Mouse (Mus musculus) CH12.LX (cell line): ENCODE measurements at regions not wholly inside any gene's neighbourhood (a gene's known extent, or its start where the extent isn't known, plus 50 kb on each side); places are given as distances from the start of the nearest gene placed in this dataset.
A peak's percentile ranks its signal among the peaks of the same experiment; 100 is the strongest.

Experiments
- DNase-seq: peaks from one replicate; pipeline ENCODE4 v3.0.0-alpha.2; 2013; ENCODE audit errors: extremely low read depth
- H3K27ac ChIP-seq: 2 replicates; pipeline ENCODE4 v1.5.1; 2012; ENCODE audit warnings: low read depth, mild to moderate bottlenecking, control low read depth, moderate library complexity; ENCODE audit not compliant: insufficient read depth
- H3K27me3 ChIP-seq: replicated peaks from 2 replicates; pipeline ENCODE3; 2012; ENCODE audit warnings: inconsistent platforms
- H3K36me3 ChIP-seq, 2 experiments: replicated peaks in 1 of 2; 2 replicates each; pipeline versions ENCODE3 to v1.6.1; 2012; ENCODE audit warnings: inconsistent platforms in 1 of 2, low read length in 1 of 2, mild to moderate bottlenecking in 1 of 2, mixed read lengths in 1 of 2, moderate library complexity in 1 of 2; ENCODE audit not compliant: control insufficient read depth in 1 of 2, insufficient read depth in 1 of 2
- H3K4me1 ChIP-seq, 2 experiments: 2 replicates each; pipeline ENCODE4 v1.6.1; 2012; ENCODE audit warnings: inconsistent platforms in 1 of 2, moderate library complexity in 1 of 2; ENCODE audit not compliant: insufficient read depth in 2 of 2, control insufficient read depth in 1 of 2
- H3K4me2 ChIP-seq: 2 replicates; pipeline ENCODE4 v1.6.1; 2012; ENCODE audit warnings: low read depth, mild to moderate bottlenecking, control low read depth; ENCODE audit not compliant: poor library complexity, insufficient read depth, severe bottlenecking
- H3K4me3 ChIP-seq, 3 experiments: fragments of 150-350 bp in 1 of 3; sonication (generic) in 1 of 3; replicated peaks in 1 of 3; 2 replicates each; pipeline versions ENCODE3 to v1.5.1; 2011 to 2012; ENCODE audit warnings: low read depth in 2 of 3, low read length in 2 of 3, mild to moderate bottlenecking in 2 of 3, moderate library complexity in 2 of 3, control low read depth in 1 of 3, improper control_type of control experiment in 1 of 3, inconsistent platforms in 1 of 3, mixed read lengths in 1 of 3; ENCODE audit not compliant: poor library complexity in 1 of 3
- H3K79me2 ChIP-seq: replicated peaks from 2 replicates; pipeline ENCODE4 v1.6.1; 2012; ENCODE audit warnings: mild to moderate bottlenecking, moderate library complexity; ENCODE audit not compliant: control insufficient read depth, poor library complexity, insufficient read depth, severe bottlenecking; ENCODE audit errors: extremely low read depth
- H3K9ac ChIP-seq: 2 replicates; pipeline ENCODE4 v1.6.1; 2012; ENCODE audit warnings: low read depth, mild to moderate bottlenecking, control low read depth, moderate library complexity; ENCODE audit not compliant: insufficient read depth
- H3K9me3 ChIP-seq: replicated peaks from 2 replicates; pipeline ENCODE3; 2012; ENCODE audit warnings: low read length, inconsistent platforms, mixed read lengths
- BHLHE40 ChIP-seq: IDR thresholded peaks from 2 replicates; pipeline ENCODE4 v1.6.1; 2011; ENCODE audit warnings: mild to moderate bottlenecking, low read depth, low read length, improper control_type of control experiment
- CHD1 ChIP-seq: IDR thresholded peaks from 2 replicates; pipeline ENCODE4 v1.6.1; 2012; ENCODE audit warnings: low read depth, low read length, improper control_type of control experiment, inconsistent platforms
- CHD2 ChIP-seq: IDR thresholded peaks from 2 replicates; pipeline ENCODE4 v1.6.1; 2011; ENCODE audit warnings: low read length, improper control_type of control experiment
- CTCF ChIP-seq, 2 experiments: IDR thresholded peaks in 1 of 2; conservative IDR thresholded peaks in 1 of 2; 2 replicates each; pipeline ENCODE4 v1.5.1; 2011 to 2012; ENCODE audit warnings: low read depth in 2 of 2, low read length in 2 of 2, improper control_type of control experiment in 1 of 2, inconsistent platforms in 1 of 2, mild to moderate bottlenecking in 1 of 2, moderate library complexity in 1 of 2
- ELF1 ChIP-seq: IDR thresholded peaks from 2 replicates; pipeline ENCODE4 v1.6.1; 2014; ENCODE audit warnings: low read depth, mild to moderate bottlenecking, inconsistent platforms, low read length, improper control_type of control experiment
- EP300 ChIP-seq: IDR thresholded peaks from 2 replicates; pipeline ENCODE4 v1.6.1; 2011; ENCODE audit warnings: low read length, improper control_type of control experiment
- ETS1 ChIP-seq: conservative IDR thresholded peaks from 2 replicates; pipeline ENCODE4 v1.6.1; 2012; ENCODE audit warnings: low read depth, mild to moderate bottlenecking, inconsistent platforms, low read length, improper control_type of control experiment, moderate library complexity
- GABPA ChIP-seq: IDR thresholded peaks from 2 replicates; pipeline ENCODE4 v1.6.1; 2012; ENCODE audit warnings: low read depth, low read length, improper control_type of control experiment, inconsistent platforms; ENCODE audit not compliant: insufficient replicate concordance
- HCFC1 ChIP-seq: IDR thresholded peaks from 2 replicates; pipeline ENCODE4 v1.6.1; 2012; ENCODE audit warnings: low read depth, mild to moderate bottlenecking, inconsistent platforms, low read length, improper control_type of control experiment
- IRF4 ChIP-seq: IDR thresholded peaks from 2 replicates; pipeline ENCODE4 v1.6.1; 2014; ENCODE audit warnings: low read depth, mild to moderate bottlenecking, inconsistent platforms, low read length, improper control_type of control experiment
- JUN ChIP-seq: IDR thresholded peaks from 2 replicates; pipeline ENCODE4 v1.6.1; 2011; ENCODE audit warnings: low read depth, mild to moderate bottlenecking, low read length, improper control_type of control experiment, moderate library complexity; ENCODE audit not compliant: insufficient read depth
- JUND ChIP-seq: conservative IDR thresholded peaks from 2 replicates; pipeline ENCODE4 v1.6.1; 2011; ENCODE audit warnings: low read depth, low read length, improper control_type of control experiment
- MAFK ChIP-seq: IDR thresholded peaks from 2 replicates; pipeline ENCODE4 v1.6.1; 2011; ENCODE audit warnings: low read length, improper control_type of control experiment; ENCODE audit not compliant: insufficient replicate concordance
- MAZ ChIP-seq: IDR thresholded peaks from 2 replicates; pipeline ENCODE4 v1.6.1; 2012; ENCODE audit warnings: low read depth, mild to moderate bottlenecking, inconsistent platforms, low read length, improper control_type of control experiment, moderate library complexity
- MEF2A ChIP-seq: IDR thresholded peaks from 2 replicates; pipeline ENCODE4 v1.6.1; 2014; ENCODE audit warnings: low read depth, mild to moderate bottlenecking, inconsistent platforms, low read length, improper control_type of control experiment, borderline replicate concordance
- MYC ChIP-seq: IDR thresholded peaks from 2 replicates; pipeline ENCODE4 v1.6.1; 2011; ENCODE audit warnings: low read depth, mild to moderate bottlenecking, improper control_type of control experiment, low read length
- NRF1 ChIP-seq: IDR thresholded peaks from 2 replicates; pipeline ENCODE4 v1.6.1; 2014; ENCODE audit warnings: low read depth, mild to moderate bottlenecking, inconsistent platforms, low read length, improper control_type of control experiment, moderate library complexity
- POLR2A ChIP-seq: IDR thresholded peaks from 2 replicates; pipeline ENCODE4 v1.6.1; 2011; ENCODE audit warnings: low read depth, mild to moderate bottlenecking, improper control_type of control experiment, low read length
- POLR2AphosphoS2 ChIP-seq: IDR thresholded peaks from 2 replicates; pipeline ENCODE4 v1.6.1; 2011; ENCODE audit warnings: low read depth, low read length, improper control_type of control experiment
- RCOR1 ChIP-seq: conservative IDR thresholded peaks from 2 replicates; pipeline ENCODE4 v1.6.1; 2012; ENCODE audit warnings: low read depth, mild to moderate bottlenecking, inconsistent platforms, low read length, improper control_type of control experiment
- SMC3 ChIP-seq: IDR thresholded peaks from 2 replicates; pipeline ENCODE4 v1.6.1; 2011; ENCODE audit warnings: low read depth, low read length, improper control_type of control experiment
- TBP ChIP-seq: conservative IDR thresholded peaks from 2 replicates; pipeline ENCODE4 v1.6.1; 2011; ENCODE audit warnings: low read depth, low read length, improper control_type of control experiment
- TCF12 ChIP-seq: IDR thresholded peaks from 2 replicates; pipeline ENCODE4 v1.6.1; 2014; ENCODE audit warnings: low read depth, mild to moderate bottlenecking, inconsistent platforms, low read length, improper control_type of control experiment
- USF1 ChIP-seq: IDR thresholded peaks from 2 replicates; pipeline ENCODE4 v1.6.1; 2014; ENCODE audit warnings: low read depth, mild to moderate bottlenecking, inconsistent platforms, low read length, improper control_type of control experiment
- ZC3H11A ChIP-seq: IDR thresholded peaks from 2 replicates; pipeline ENCODE4 v1.6.1; 2012; ENCODE audit warnings: low read depth, mild to moderate bottlenecking, inconsistent platforms, low read length, improper control_type of control experiment
- ZKSCAN1 ChIP-seq: IDR thresholded peaks from 2 replicates; pipeline ENCODE4 v1.6.1; 2012; ENCODE audit warnings: low read depth, inconsistent platforms, low read length, improper control_type of control experiment, borderline replicate concordance
- ZMIZ1 ChIP-seq: IDR thresholded peaks from 2 replicates; pipeline ENCODE4 v1.6.1; 2012; ENCODE audit warnings: low read depth, mild to moderate bottlenecking, inconsistent platforms, low read length, improper control_type of control experiment
- dilution Hi-C: fragments of 300-500 bp; cut with MboI; formaldehyde crosslinking; loops from 2 replicates; pipeline ENCODE4 v1.14.3; 2020; ENCODE audit warnings: low sequenced_read_pairs; ENCODE audit not compliant: extremely low pct_unique_long_range_greater_than_20kb, extremely low pct_ligation_motif_present
- in situ Hi-C: fragments of 300-500 bp; cut with MboI; formaldehyde crosslinking; loops from 3 replicates; pipeline ENCODE4 v1.14.3; 2019; ENCODE audit warnings: low sequenced_read_pairs, low pct_ligation_motif_present, low pct_unique_long_range_greater_than_20kb, mixed read lengths

- Histone ChIP-seq H3K4me3 (no peak overlapping the region), H3K4me1 (no peaks in the 10 kb centered on the region), H3K9me3 (no peaks in the 10 kb centered on the region), H3K27ac (no peak overlapping the region), H3K27me3 (no peaks in the 10 kb centered on the region), H3K4me2 (no peak overlapping the region), H3K79me2 (no peaks in the 10 kb centered on the region), H3K36me3 (no peaks in the 10 kb centered on the region), H3K9ac (no peak overlapping the region)
- in situ Hi-C loops (no loop called here), dilution Hi-C loops (no loop called here)
- TF ChIP-seq MYC (no peak), CTCF (conservative IDR thresholded peaks at IDR 0.05 in 1 of 2, IDR thresholded peaks at IDR 0.05 in 1 of 2; ENCODE audit: low read depth in 2 of 2, low read length in 2 of 2) (no peak), SMC3 (no peak), TBP (no peak)
- no peak for DNase-seq
Observed at GRCm38 (mm10) chr2:81848836-81849410, 204.1 kb upstream of the Zfp804a start.

DNA sequence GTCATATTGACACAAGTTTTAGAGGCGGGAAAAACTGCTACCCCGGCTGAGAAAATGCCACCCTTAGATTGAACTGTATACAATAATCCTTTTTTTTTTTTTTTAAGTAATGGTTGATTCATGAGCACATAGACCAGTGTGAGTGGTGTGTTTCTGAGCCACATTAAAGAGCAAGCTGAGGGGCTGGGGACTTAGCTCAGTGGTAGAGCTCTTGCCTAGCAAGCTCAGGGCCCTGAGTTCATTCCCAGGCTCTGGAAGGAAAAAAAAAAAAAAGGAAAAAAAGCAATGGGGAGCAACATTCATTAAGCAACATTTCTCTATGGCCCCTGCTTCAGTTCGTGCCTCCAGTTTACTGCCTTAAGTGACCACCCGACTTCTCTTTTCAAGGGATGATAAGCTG lies 203.1 kb upstream of the Zfp804a start:
- TF ChIP-seq NRF1 (no peak), MAFK (no peak), ZKSCAN1 (no peak), JUN (no peak), ZC3H11A (no peak), GABPA (no peak)
- in situ Hi-C loops (no loop called here), dilution Hi-C loops (no loop called here)
- Histone ChIP-seq H3K27ac (no peak overlapping the region), H3K4me3 (no peak overlapping the region), H3K9me3 (no peaks in the 10 kb centered on the region), H3K4me2 (no peak overlapping the region), H3K36me3 (no peaks in the 10 kb centered on the region), H3K27me3 (no peaks in the 10 kb centered on the region), H3K4me1 (no peaks in the 10 kb centered on the region), H3K79me2 (no peaks in the 10 kb centered on the region), H3K9ac (no peak overlapping the region)
- no peak for DNase-seq

GRCm38 (mm10) chr2:81885438-81885837 lies 167.6 kb upstream of the Zfp804a start:
- no peaks in the 10 kb centered on the region for H3K27me3 ChIP-seq
- DNase-seq = peak; percentile 82
- H3K4me2 ChIP-seq = no peak overlapping the region
- peaks cover 0 to 10% of the 10 kb centered on the region in 2 experiments; a peak in 2 of 4 replicates for H3K4me1 ChIP-seq
- H3K4me3 ChIP-seq = no peak overlapping the region
- no peaks in the 10 kb centered on the region for H3K36me3 ChIP-seq
- H3K9me3 ChIP-seq = no peaks in the 10 kb centered on the region
- H3K27ac ChIP-seq = no peak overlapping the region
- in situ Hi-C loops (no loop called here), dilution Hi-C loops (no loop called here)
- H3K9ac ChIP-seq = no peak overlapping the region
- H3K79me2 ChIP-seq = no peaks in the 10 kb centered on the region
- no peak; the same call in 1 of the 2 replicates for TF ChIP-seq CHD2
- no peak for TF ChIP-seq TBP
- TF ChIP-seq HCFC1 = no peak
- TF ChIP-seq ELF1 = no peak
- no peak for TF ChIP-seq CHD1
- TF ChIP-seq MEF2A = peak; percentile 95
- no peak for TF ChIP-seq MAZ
- no peak for TF ChIP-seq USF1
- TF ChIP-seq ZMIZ1 = no peak
- TF ChIP-seq POLR2A = no peak
- no peak for TF ChIP-seq POLR2AphosphoS2
- TF ChIP-seq TCF12 = peak; percentile 36; the same call in 1 of the 2 replicates
- peak; percentile 91 for TF ChIP-seq ETS1
- 0 out of 2 replicates have a peak, but pooled peaks have one; percentile 27 for TF ChIP-seq JUND
- TF ChIP-seq IRF4 = peak; percentile 34; the same call in 1 of the 2 replicates
- TF ChIP-seq EP300 = peak; percentile 87
- TF ChIP-seq MAFK = 0 out of 2 replicates have a peak, but pooled peaks have one; percentile 51
- no peak for TF ChIP-seq RCOR1
- peak; percentile 30 for TF ChIP-seq BHLHE40
